Mouse (Mus musculus) stomach, postnatal 0 days (tissue): ENCODE results near the gene Gm3233. TPM values are rescaled to one million over a fixed set of nuclear protein-coding genes. Genes with fewer than 3 reads are reported as not detected.
"Not testable (repeated sequence)": the region's sequence is repeated elsewhere in the genome, so short reads cannot be mapped to it uniquely, and the experiment has no call there.

Source experiments
- ATAC-seq: fragments of 200-750 bp; cut with Nextera tagmentation; 2 replicates; pipeline ENCODE4 v1.8.0; 2017; ENCODE audit not compliant: low FRiP score, low TSS enrichment
- DNase-seq: peaks from one replicate; pipeline ENCODE4 v3.0.0-alpha.2; 2016; ENCODE audit warnings: low spot score
- H3K27ac ChIP-seq: fragments of 300-500 bp; sonication (generic); replicated peaks from 2 replicates; pipeline ENCODE4 v1.5.1; 2014; ENCODE audit warnings: mild to moderate bottlenecking, control low read depth
- H3K27me3 ChIP-seq: fragments of 300-500 bp; sonication (generic); 2 replicates; pipeline ENCODE4 v1.6.1; 2014; ENCODE audit warnings: low read length; ENCODE audit not compliant: control insufficient read depth, insufficient read depth
- H3K36me3 ChIP-seq: fragments of 300-500 bp; sonication (generic); 2 replicates; pipeline ENCODE4 v1.6.1; 2014; ENCODE audit warnings: low read length, mixed read lengths; ENCODE audit not compliant: control insufficient read depth, insufficient read depth
- H3K4me1 ChIP-seq: fragments of 300-500 bp; sonication (generic); replicated peaks from 2 replicates; pipeline ENCODE4 v1.6.1; 2014; ENCODE audit warnings: antibody characterized with exemption; ENCODE audit not compliant: control insufficient read depth, insufficient read depth
- H3K4me2 ChIP-seq: fragments of 300-500 bp; sonication (generic); replicated peaks from 2 replicates; pipeline ENCODE4 v1.6.1; 2014; ENCODE audit warnings: low read depth, mild to moderate bottlenecking, control low read depth, moderate library complexity
- H3K4me3 ChIP-seq: fragments of 300-500 bp; sonication (generic); 2 replicates; pipeline ENCODE4 v1.5.1; 2014; ENCODE audit warnings: low read depth, low read length, control low read depth
- H3K9ac ChIP-seq: fragments of 300-500 bp; sonication (generic); 2 replicates; pipeline ENCODE4 v1.6.1; 2014; ENCODE audit warnings: mild to moderate bottlenecking, low read length, control low read depth, mixed read lengths
- H3K9me3 ChIP-seq: fragments of 300-500 bp; sonication (generic); 2 replicates; pipeline ENCODE4 v1.6.1; 2016; ENCODE audit warnings: low read length; ENCODE audit not compliant: control insufficient read depth
- CTCF ChIP-seq: IDR thresholded peaks from 2 replicates; pipeline ENCODE4 v1.5.1; 2016; ENCODE audit warnings: antibody characterized with exemption, low read depth, mild to moderate bottlenecking, moderate library complexity
- EP300 ChIP-seq: optimal IDR thresholded peaks from 2 replicates; pipeline ENCODE3; 2016; ENCODE audit warnings: antibody characterized with exemption
- WGBS: fragments of 180-500 bp; shearing (Covaris S2); extraction: QIAGEN DNeasy Blood & Tissue Kit; methylation state at CpG from one replicate; pipeline ENCODE4 v1.1.7; 2014; 5-methylcytosine and 5-hydroxymethylcytosine counted together
- polyA plus RNA-seq: library from polyadenylated mRNA; unstranded; fragments of >200 nt; fragmentation: Nextera tagmentation; extraction: Ambion mirVana; gene quantifications from 2 replicates; pipeline ENCODE4 v1.2.1, GENCODE M21; 2015

Gm3233 gene
- polyA plus RNA-seq, 1 experiment from 2014 or later, result not detected

GRCm38 (mm10) chr10:77738929-77739328, 20.6 kb downstream of the Gm3233 start:
- TF ChIP-seq EP300 (no peak), CTCF (no peak)
- no peak overlapping the region for H3K27ac ChIP-seq
- WGBS, result 85% methylated on average over 4 of the region's 4 CpGs

GRCm38 (mm10) chr10:77735928-77736327, 23.6 kb downstream of the Gm3233 start:
- DNase-seq, result no peak
- Histone ChIP-seq H3K27ac (no peak overlapping the region), H3K4me1 (no peaks in the 10 kb centered on the region), H3K9me3 (0 out of 2 replicates have a peak, but pooled peaks cover 5% of the 10 kb centered on the region), H3K36me3 (no peaks in the 10 kb centered on the region), H3K4me3 (no peak overlapping the region), H3K27me3 (no peaks in the 10 kb centered on the region), H3K4me2 (no peak overlapping the region), H3K9ac (no peak overlapping the region)
- 93% methylated on average over 1 of the region's 1 CpGs for WGBS
- TF ChIP-seq CTCF, result no peak
- ATAC-seq, result no peak

More at GRCm38 (mm10) chr10:77738929-77739328, 20.6 kb downstream of the Gm3233 start:
- no peak for DNase-seq
- no peaks in the 10 kb centered on the region for H3K4me1 ChIP-seq
- no peak overlapping the region for H3K4me3 ChIP-seq
- H3K4me2 ChIP-seq, result no peak overlapping the region
- ATAC-seq, result no peak
- H3K27me3 ChIP-seq, result no peaks in the 10 kb centered on the region
- no peaks in the 10 kb centered on the region for H3K36me3 ChIP-seq
- H3K9me3 ChIP-seq, result 0 out of 2 replicates have a peak, but pooled peaks cover 5% of the 10 kb centered on the region
- H3K9ac ChIP-seq, result no peak overlapping the region

- DNase-seq (no peak), ATAC-seq (no peak)
- no peaks in the 10 kb centered on the region for H3K4me1 ChIP-seq
- H3K27me3 ChIP-seq, result no peaks in the 10 kb centered on the region
- H3K9me3 ChIP-seq, result no peaks in the 10 kb centered on the region
- no peak overlapping the region for H3K27ac ChIP-seq
- H3K9ac ChIP-seq, result no peak overlapping the region
- H3K4me3 ChIP-seq, result no peak overlapping the region
- WGBS, result 45% methylated on average over 4 of the region's 4 CpGs
- no peak overlapping the region for H3K4me2 ChIP-seq
- no peak for TF ChIP-seq EP300
- peak; percentile 56 for TF ChIP-seq CTCF
- no peaks in the 10 kb centered on the region for H3K36me3 ChIP-seq
Measured at GRCm38 (mm10) chr10:77729241-77729640, 30.2 kb downstream of the Gm3233 start.

DNA sequence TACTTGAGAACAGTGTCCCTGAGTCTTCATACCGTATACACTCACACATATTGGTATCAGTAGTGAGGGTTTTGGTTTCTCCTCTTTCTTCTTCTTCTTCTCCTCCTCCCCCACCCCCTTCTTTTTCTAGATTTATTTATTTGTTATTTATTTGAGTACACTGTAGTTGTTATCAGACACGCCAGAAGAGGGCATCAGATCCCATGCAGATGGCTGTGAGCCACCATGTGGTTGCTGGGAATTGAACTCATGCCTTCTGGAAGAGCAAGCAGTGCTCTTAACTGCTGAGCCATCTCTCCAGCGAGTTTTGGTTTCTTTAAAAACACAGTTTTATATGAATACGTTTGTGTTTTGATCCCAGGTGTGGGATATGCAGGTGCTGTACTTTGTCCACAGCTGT, 31.2 kb downstream of the Gm3233 start:
- H3K4me1 ChIP-seq, result no peaks in the 10 kb centered on the region
- H3K9me3 ChIP-seq, result no peaks in the 10 kb centered on the region
- H3K9ac ChIP-seq, result no peak overlapping the region
- H3K4me2 ChIP-seq, result no peak overlapping the region
- ATAC-seq (no peak), DNase-seq (no peak)
- no peak overlapping the region for H3K4me3 ChIP-seq
- no peak overlapping the region for H3K27ac ChIP-seq
- TF ChIP-seq EP300, result no peak
- TF ChIP-seq CTCF, result peak; percentile 47
- no peaks in the 10 kb centered on the region for H3K27me3 ChIP-seq
- 52% methylated on average over 4 of the region's 4 CpGs for WGBS
- H3K36me3 ChIP-seq, result no peaks in the 10 kb centered on the region

DNA sequence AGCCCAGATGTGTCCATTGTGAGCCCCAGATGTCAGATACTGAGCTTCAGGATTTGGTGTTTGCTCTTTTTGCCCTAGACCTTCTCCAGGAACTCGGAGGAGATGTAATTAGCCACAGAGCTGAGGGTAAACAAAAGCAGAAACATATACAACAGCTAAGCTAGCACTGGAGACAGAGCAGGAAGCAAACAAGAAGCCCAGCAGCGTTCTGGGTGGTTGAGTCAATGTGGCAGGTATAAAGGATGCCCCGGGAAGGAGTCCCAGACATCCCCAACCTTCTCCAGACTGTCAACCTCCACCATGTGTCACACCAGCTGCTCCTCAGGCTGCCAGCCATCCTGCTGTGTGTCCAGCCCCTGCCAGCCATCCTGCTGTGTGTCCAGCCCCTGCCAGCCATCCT, 33.3 kb downstream of the Gm3233 start, which contains the start of gene Gm10100:
TSS of gene Gm10100 (plus strand) at position 301 of the 400 bp plus-strand sequence.
- 35% methylated on average over 3 of the region's 3 CpGs for WGBS
- Histone ChIP-seq H3K9me3 (no peaks in the 10 kb centered on the region), H3K9ac (no peak within 1 kb of the TSS), H3K36me3 (no peaks in the 10 kb centered on the region), H3K4me2 (no peak within 1 kb of the TSS), H3K4me3 (no peak within 1 kb of the TSS), H3K27me3 (no peaks in the 10 kb centered on the region), H3K27ac (no peak within 1 kb of the TSS), H3K4me1 (no peaks in the 10 kb centered on the region)
- no peak for ATAC-seq
- DNase-seq, result no peak
- TF ChIP-seq CTCF (no peak), EP300 (no peak)

- Histone ChIP-seq H3K4me1 (no peaks in the 10 kb centered on the region), H3K9me3 (no peaks in the 10 kb centered on the region), H3K9ac (no peak overlapping the region), H3K4me2 (no peak overlapping the region), H3K27me3 (no peaks in the 10 kb centered on the region), H3K36me3 (no peaks in the 10 kb centered on the region), H3K27ac (no peak overlapping the region), H3K4me3 (no peak overlapping the region)
- DNase-seq, result no peak
- WGBS, result 75% methylated on average over 8 of the region's 8 CpGs
- no peak for ATAC-seq
- TF ChIP-seq EP300 (no peak), CTCF (peak; percentile 37; the same call in 1 of the 2 replicates)
Measured at GRCm38 (mm10) chr10:77724855-77725254, 34.6 kb downstream of the Gm3233 start.

GRCm38 (mm10) chr10:77720299-77720698, 39.2 kb downstream of the Gm3233 start, which contains the start of gene Krtap12-1:
Gene Krtap12-1, plus strand, starts transcription at chr10:77720599.
- not testable (repeated sequence) for H3K9me3 ChIP-seq, H3K4me3 ChIP-seq, H3K9ac ChIP-seq, H3K4me1 ChIP-seq, H3K36me3 ChIP-seq, H3K4me2 ChIP-seq, ATAC-seq, DNase-seq, H3K27ac ChIP-seq, H3K27me3 ChIP-seq
- WGBS, result 73% methylated on average over 1 of the region's 1 CpGs
